Mouse (Mus musculus) forebrain, embryonic 12.5 days (tissue): ENCODE data around the gene T2. TPM values are rescaled to one million over a fixed set of nuclear protein-coding genes. Genes with fewer than 3 reads are reported as not detected.
A peak's percentile ranks its signal among the peaks of the same experiment; 100 is the strongest.
"Not testable (repeated sequence)": the region's sequence is repeated elsewhere in the genome, so short reads cannot be mapped to it uniquely, and the experiment has no call there.

Source experiments
- ATAC-seq: fragments of 200-750 bp; cut with Nextera tagmentation; 2 replicates; pipeline ENCODE4 v1.8.0; 2017; ENCODE audit warnings: moderate TSS enrichment; ENCODE audit not compliant: low FRiP score
- H3K27ac ChIP-seq: fragments of 300-500 bp; sonication (generic); 2 replicates; pipeline ENCODE4 v1.5.1; 2016; ENCODE audit warnings: mild to moderate bottlenecking
- H3K27me3 ChIP-seq: fragments of 300-500 bp; sonication (generic); 2 replicates; pipeline ENCODE4 v1.6.1; 2016; ENCODE audit warnings: mild to moderate bottlenecking
- H3K36me3 ChIP-seq: fragments of 300-500 bp; sonication (generic); replicated peaks from 2 replicates; pipeline ENCODE4 v1.6.1; 2016; ENCODE audit warnings: mild to moderate bottlenecking
- H3K4me1 ChIP-seq: fragments of 300-500 bp; sonication (generic); 2 replicates; pipeline ENCODE4 v1.6.1; 2016
- H3K4me2 ChIP-seq: fragments of 300-500 bp; sonication (generic); 2 replicates; pipeline ENCODE4 v1.6.1; 2016; ENCODE audit warnings: mild to moderate bottlenecking, moderate library complexity
- H3K4me3 ChIP-seq: fragments of 300-500 bp; sonication (generic); replicated peaks from 2 replicates; pipeline ENCODE4 v1.5.1; 2016; ENCODE audit warnings: mild to moderate bottlenecking
- H3K9ac ChIP-seq: fragments of 300-500 bp; sonication (generic); 2 replicates; pipeline ENCODE4 v1.6.1; 2016; ENCODE audit warnings: mild to moderate bottlenecking
- H3K9me3 ChIP-seq: fragments of 300-500 bp; sonication (generic); 2 replicates; pipeline ENCODE4 v1.6.1; 2016
- WGBS: fragments of 180-500 bp; shearing (Covaris S2); methylation state at CpG from one replicate; pipeline ENCODE4 v1.1.7; 2016; 5-methylcytosine and 5-hydroxymethylcytosine counted together
- polyA plus RNA-seq: library from polyadenylated mRNA; unstranded; fragments of >200 nt; fragmentation: Nextera tagmentation; extraction: Ambion mirVana; gene quantifications from 2 replicates; pipeline ENCODE4 v1.2.1, GENCODE M21; 2016

T2 gene
- polyA plus RNA-seq, 1 experiment from 2014 or later, result 0.55 TPM

GRCm38 (mm10) chr17:8406285-8406684, 50.5 kb downstream of the T2 start:
- Histone ChIP-seq H3K36me3 (no peaks in the 10 kb centered on the region), H3K4me3 (no peak overlapping the region), H3K9me3 (no peaks in the 10 kb centered on the region), H3K27me3 (peaks cover 22% of the 10 kb centered on the region), H3K4me2 (no peak overlapping the region), H3K9ac (no peak overlapping the region), H3K4me1 (peaks cover 17% of the 10 kb centered on the region), H3K27ac (no peak overlapping the region)
- ATAC-seq, result no peak
- 16% methylated on average over 6 of the region's 6 CpGs for WGBS

GRCm38 (mm10) chr17:8408002-8408401, 52.2 kb downstream of the T2 start:
- 61% methylated on average over 4 of the region's 4 CpGs for WGBS
- H3K9me3 ChIP-seq, H3K27ac ChIP-seq, H3K4me3 ChIP-seq, H3K4me2 ChIP-seq, ATAC-seq, H3K36me3 ChIP-seq, H3K9ac ChIP-seq: not testable (repeated sequence)
- Histone ChIP-seq H3K27me3 (peaks cover 27% of the 10 kb centered on the region), H3K4me1 (peaks cover 17% of the 10 kb centered on the region)

DNA sequence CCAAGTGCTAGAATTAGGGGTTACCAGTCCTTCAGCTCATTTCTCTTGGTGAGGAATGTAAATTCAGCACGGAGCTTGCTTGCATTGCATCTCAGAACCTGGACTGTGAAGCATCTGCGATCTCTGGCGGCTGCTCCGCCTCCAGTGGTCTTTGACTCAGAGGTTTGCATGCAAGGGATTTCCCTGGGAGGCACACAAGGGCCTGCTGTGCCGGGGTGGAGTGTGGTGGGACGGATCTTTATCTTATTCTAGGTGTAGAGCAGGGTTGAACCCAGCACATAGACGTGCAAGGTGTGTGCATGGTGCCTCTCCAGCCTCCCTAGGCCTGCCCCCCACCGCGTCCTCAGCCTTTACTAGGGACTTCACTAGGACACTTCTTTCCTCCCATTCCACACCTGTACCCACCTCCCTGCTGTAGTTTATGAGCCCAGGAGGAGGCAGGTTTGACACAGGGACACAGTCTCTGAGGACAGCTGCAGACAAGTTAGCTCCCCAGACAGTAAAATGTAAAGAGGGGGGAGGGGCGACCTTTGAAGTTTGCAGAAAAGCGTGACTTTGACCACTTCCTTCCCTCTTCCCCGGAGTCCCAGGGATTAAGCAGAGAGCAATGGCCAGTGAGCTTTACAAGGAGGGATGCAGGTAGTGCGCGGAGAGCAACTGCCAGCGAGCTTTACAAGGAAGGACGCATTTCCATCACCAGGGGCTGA, 53.0 kb downstream of the T2 start:
- Histone ChIP-seq H3K4me3 (no peak overlapping the region), H3K27ac (no peak overlapping the region), H3K9me3 (no peaks in the 10 kb centered on the region), H3K9ac (no peak overlapping the region), H3K4me2 (peak overlapping the region; percentile 17; the same call in 1 of the 2 replicates), H3K27me3 (peaks cover 35% of the 10 kb centered on the region), H3K4me1 (peaks cover 17% of the 10 kb centered on the region), H3K36me3 (no peaks in the 10 kb centered on the region)
- ATAC-seq, result no peak
- 6% methylated on average over 16 of the region's 16 CpGs for WGBS

DNA sequence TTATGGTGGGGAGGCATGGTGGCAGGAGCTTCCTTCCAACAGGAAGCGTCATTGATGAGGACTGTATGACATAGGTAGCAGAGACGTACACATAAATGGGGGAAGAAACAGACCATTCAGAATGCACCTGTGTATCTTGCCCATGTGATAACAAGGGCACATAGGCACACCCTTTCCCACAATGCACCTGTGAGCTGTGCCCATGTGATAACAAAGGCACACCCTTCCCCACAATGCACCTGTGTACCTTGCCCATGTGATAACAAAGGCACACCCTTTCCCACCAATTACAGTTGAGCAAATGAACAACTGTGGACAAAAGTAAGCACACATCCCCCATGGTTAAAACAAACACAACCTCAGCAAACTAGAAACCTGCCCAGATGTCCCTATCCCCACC, 54.5 kb downstream of the T2 start:
- H3K27ac ChIP-seq, result no peak overlapping the region
- H3K9me3 ChIP-seq, result no peaks in the 10 kb centered on the region
- H3K4me1 ChIP-seq, result peaks cover 26% of the 10 kb centered on the region
- H3K27me3 ChIP-seq, result peaks cover 41% of the 10 kb centered on the region
- no peak overlapping the region for H3K4me3 ChIP-seq
- H3K9ac ChIP-seq, result no peak overlapping the region
- WGBS, result 98% methylated on average over 2 of the region's 2 CpGs
- H3K36me3 ChIP-seq, result no peaks in the 10 kb centered on the region
- no peak overlapping the region for H3K4me2 ChIP-seq
- ATAC-seq, result no peak

DNA sequence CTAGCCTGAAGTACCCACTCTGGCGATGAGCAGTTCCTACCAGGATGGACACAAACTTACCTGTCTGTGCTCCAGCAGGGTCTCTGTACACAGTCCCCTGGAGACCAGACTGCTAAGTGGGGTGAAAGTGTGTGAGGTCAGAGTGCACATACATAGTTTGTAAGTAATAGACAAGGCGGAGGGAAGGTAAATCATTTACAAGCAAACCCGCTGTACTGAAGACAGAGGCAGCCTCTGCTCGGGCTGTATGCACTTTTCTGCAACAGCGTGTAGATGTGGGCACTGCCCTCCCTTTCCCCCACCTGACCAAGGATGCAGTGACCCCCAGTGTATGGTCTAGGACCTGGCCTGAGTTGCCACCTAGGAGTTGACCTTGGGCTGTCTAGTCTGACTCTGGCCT, 57.9 kb downstream of the T2 start:
- H3K27ac ChIP-seq, result no peak overlapping the region
- H3K27me3 ChIP-seq, result peaks cover 47% of the 10 kb centered on the region
- no peaks in the 10 kb centered on the region for H3K36me3 ChIP-seq
- WGBS, result 52% methylated on average over 5 of the region's 5 CpGs
- no peak for ATAC-seq
- H3K4me2 ChIP-seq, result no peak overlapping the region
- H3K9ac ChIP-seq, result no peak overlapping the region
- H3K9me3 ChIP-seq, result no peaks in the 10 kb centered on the region
- H3K4me1 ChIP-seq, result peaks cover 22% of the 10 kb centered on the region
- H3K4me3 ChIP-seq, result no peak overlapping the region

DNA sequence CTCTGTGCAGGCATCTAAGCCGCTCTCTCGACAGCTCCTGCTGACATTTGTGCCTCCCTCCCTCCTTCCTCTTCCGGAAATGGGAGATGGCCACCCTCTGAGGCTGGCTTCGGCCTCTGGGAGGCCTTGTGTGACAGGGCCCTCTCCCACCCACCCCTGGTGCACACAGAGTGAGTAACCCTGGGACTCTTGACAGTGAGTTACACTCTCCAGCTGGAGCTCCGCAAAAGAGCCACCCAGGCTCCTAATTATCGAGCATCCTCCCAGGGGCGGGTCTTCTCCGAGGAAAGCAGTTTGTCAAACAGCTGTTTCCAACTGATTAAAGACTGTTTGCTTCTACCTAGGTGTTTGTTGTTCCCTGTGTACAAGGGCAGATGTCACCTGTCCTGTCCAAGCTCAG, 59.7 kb downstream of the T2 start:
- WGBS, result 4% methylated on average over 8 of the region's 8 CpGs
- Histone ChIP-seq H3K27ac (no peak overlapping the region), H3K36me3 (no peaks in the 10 kb centered on the region), H3K4me3 (no peak overlapping the region), H3K27me3 (peaks cover 30% of the 10 kb centered on the region), H3K9me3 (no peaks in the 10 kb centered on the region), H3K4me2 (no peak overlapping the region), H3K4me1 (peaks cover 15% of the 10 kb centered on the region), H3K9ac (no peak overlapping the region)
- no peak for ATAC-seq

GRCm38 (mm10) chr17:8416865-8417264, 61.1 kb downstream of the T2 start:
- H3K4me2 ChIP-seq, result no peak overlapping the region
- peaks cover 33% of the 10 kb centered on the region for H3K27me3 ChIP-seq
- H3K9ac ChIP-seq, result no peak overlapping the region
- H3K9me3 ChIP-seq, result no peaks in the 10 kb centered on the region
- H3K4me3 ChIP-seq, result no peak overlapping the region
- H3K36me3 ChIP-seq, result no peaks in the 10 kb centered on the region
- H3K27ac ChIP-seq, result no peak overlapping the region
- peaks cover 15% of the 10 kb centered on the region for H3K4me1 ChIP-seq
- no peak for ATAC-seq
- WGBS, result 71% methylated on average over 8 of the region's 8 CpGs

- Histone ChIP-seq H3K27ac (no peak overlapping the region), H3K9ac (no peak overlapping the region), H3K4me2 (no peak overlapping the region), H3K4me1 (peaks cover 2% of the 10 kb centered on the region), H3K27me3 (peaks cover 19% of the 10 kb centered on the region), H3K36me3 (no peaks in the 10 kb centered on the region), H3K9me3 (no peaks in the 10 kb centered on the region), H3K4me3 (no peak overlapping the region)
- no peak for ATAC-seq
- WGBS, result 56% methylated on average over 1 of the region's 1 CpGs
These were observed 64.9 kb downstream of the T2 start for GRCm38 (mm10) chr17:8420739-8421138.

DNA sequence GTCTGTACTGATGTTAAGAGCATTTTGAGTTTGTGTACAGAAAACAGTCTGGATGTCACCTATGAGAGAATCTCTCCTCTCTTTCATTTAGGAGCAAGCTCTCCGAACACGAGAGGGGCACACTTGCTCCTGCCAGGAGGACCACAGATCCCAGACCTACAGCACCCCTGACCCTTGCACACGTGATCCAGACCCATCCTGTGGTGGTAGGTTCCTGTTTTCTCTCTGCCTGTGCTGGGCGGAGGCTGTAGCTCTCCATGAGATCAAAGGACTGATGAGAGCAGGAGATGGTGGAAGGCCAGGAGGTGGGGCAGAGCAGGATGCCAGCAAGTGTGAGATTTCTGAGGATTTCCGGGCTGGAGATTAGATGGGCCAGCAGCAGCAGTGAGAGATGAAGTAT, 65.7 kb downstream of the T2 start:
- no peak overlapping the region for H3K4me3 ChIP-seq
- no peak overlapping the region for H3K27ac ChIP-seq
- 56% methylated on average over 5 of the region's 5 CpGs for WGBS
- H3K9me3 ChIP-seq, result no peaks in the 10 kb centered on the region
- peaks cover 25% of the 10 kb centered on the region for H3K27me3 ChIP-seq
- no peaks in the 10 kb centered on the region for H3K4me1 ChIP-seq
- no peaks in the 10 kb centered on the region for H3K36me3 ChIP-seq
- no peak overlapping the region for H3K4me2 ChIP-seq
- ATAC-seq, result no peak
- H3K9ac ChIP-seq, result no peak overlapping the region

- ATAC-seq, result no peak
- no peaks in the 10 kb centered on the region for H3K9me3 ChIP-seq
- WGBS, result 33% methylated on average over 2 of the region's 2 CpGs
These were observed 67.5 kb downstream of the T2 start for GRCm38 (mm10) chr17:8423283-8423682.

GRCm38 (mm10) chr17:8429436-8429835, 73.6 kb downstream of the T2 start:
- Histone ChIP-seq H3K9me3 (no peaks in the 10 kb centered on the region), H3K27ac (no peak overlapping the region), H3K27me3 (peaks cover 90% of the 10 kb centered on the region), H3K36me3 (no peaks in the 10 kb centered on the region), H3K9ac (no peak overlapping the region), H3K4me2 (no peak overlapping the region), H3K4me3 (no peak overlapping the region), H3K4me1 (peaks cover 15% of the 10 kb centered on the region; the same call in 1 of the 2 replicates)
- under 1% methylated on average over 16 of the region's 16 CpGs for whole genome bisulfite sequencing
- ATAC-seq, result no peak

More at GRCm38 (mm10) chr17:8423283-8423682, 67.5 kb downstream of the T2 start:
- H3K27ac ChIP-seq, result no peak overlapping the region
- no peaks in the 10 kb centered on the region for H3K36me3 ChIP-seq
- H3K27me3 ChIP-seq, result peaks cover 35% of the 10 kb centered on the region
- no peaks in the 10 kb centered on the region for H3K4me1 ChIP-seq
- no peak overlapping the region for H3K4me2 ChIP-seq
- H3K9ac ChIP-seq, result no peak overlapping the region
- H3K4me3 ChIP-seq, result no peak overlapping the region

DNA sequence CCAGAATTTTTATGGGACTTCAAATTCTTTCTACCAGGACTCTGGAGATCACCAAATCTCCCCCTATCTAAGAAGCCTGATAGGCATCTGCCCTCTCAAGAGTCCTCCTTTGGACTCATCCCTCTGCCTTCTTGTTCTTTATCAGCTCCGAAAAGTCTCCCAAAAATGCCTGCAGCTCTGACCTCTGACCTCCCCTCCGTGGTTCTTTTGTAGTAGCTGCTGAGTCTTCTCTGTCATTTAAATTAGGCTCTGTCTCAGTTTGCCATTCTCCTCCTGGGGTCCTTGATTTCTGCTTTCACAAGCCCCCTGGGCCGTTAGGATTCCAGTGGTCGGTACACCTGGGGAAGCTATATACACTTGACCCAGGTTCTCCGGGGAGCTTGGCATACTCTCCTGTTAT, 74.1 kb downstream of the T2 start:
- Histone ChIP-seq H3K4me1 (peaks cover 15% of the 10 kb centered on the region; the same call in 1 of the 2 replicates), H3K4me3 (no peak overlapping the region), H3K27me3 (peaks cover 94% of the 10 kb centered on the region), H3K9me3 (no peaks in the 10 kb centered on the region), H3K4me2 (no peak overlapping the region), H3K9ac (no peak overlapping the region), H3K36me3 (no peaks in the 10 kb centered on the region), H3K27ac (no peak overlapping the region)
- under 1% methylated on average over 5 of the region's 5 CpGs for WGBS
- no peak for ATAC-seq

DNA sequence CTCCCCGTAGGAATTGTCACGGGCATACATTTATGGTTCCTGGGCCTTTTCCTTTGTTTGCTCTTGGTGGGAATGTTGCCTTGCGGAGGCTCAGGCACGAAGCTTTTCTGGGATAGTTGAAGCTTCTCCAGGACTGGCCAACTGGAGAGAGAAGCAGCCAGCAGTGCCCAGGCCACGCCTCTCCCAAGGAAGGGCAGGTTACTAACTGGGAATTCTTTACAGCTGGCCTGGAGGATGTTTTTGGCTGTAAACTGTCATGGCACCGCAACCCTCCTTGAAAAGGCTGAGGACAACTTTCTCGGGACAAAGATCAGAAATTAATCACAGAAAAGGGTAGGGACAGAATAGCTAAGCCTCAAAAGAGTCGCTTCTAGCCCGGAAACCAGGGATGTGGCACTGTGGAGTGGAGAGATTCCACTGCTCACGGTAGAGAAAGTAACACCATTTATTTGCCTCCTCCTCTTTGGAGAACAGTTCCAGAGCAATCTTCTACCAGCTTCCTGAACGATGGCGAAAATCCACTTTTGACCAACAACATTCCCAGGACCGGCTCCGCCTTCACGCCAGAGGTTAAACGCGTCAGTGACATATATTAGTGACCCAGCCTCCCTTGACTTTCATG, 76.5 kb downstream of the T2 start:
- under 1% methylated on average over 17 of the region's 17 CpGs for WGBS
- Histone ChIP-seq H3K4me3 (no peak overlapping the region), H3K36me3 (no peaks in the 10 kb centered on the region), H3K9ac (no peak overlapping the region), H3K4me2 (no peak overlapping the region), H3K27ac (no peak overlapping the region), H3K27me3 (peaks cover 99% of the 10 kb centered on the region), H3K9me3 (no peaks in the 10 kb centered on the region), H3K4me1 (peaks cover 15% of the 10 kb centered on the region; the same call in 1 of the 2 replicates)
- ATAC-seq, result no peak
